Mouse (Mus musculus) gastrocnemius, postnatal 14 days (tissue): Measurements from ENCODE around the gene Nbr1. TPM values are rescaled to one million over a fixed set of nuclear protein-coding genes. Genes with fewer than 3 reads are reported as not detected.

Experiments used
- DNase-seq: peaks from one replicate; pipeline ENCODE4 v3.0.0; 2021; ENCODE audit warnings: mixed read lengths
- intact Hi-C: fragments of 180-260 bp; cut with DNase I; formaldehyde crosslinking; loops from one replicate; pipeline ENCODE4 v1.15.1; 2025; ENCODE audit warnings: low total_unique reads
- long read RNA-seq, 2 experiments: library from polyadenylated mRNA; stranded (forward); transcript quantifications; one replicate each; pipeline ENCODE4 v2.0.0; 2021
- total RNA-seq, 2 experiments: library from RNA; stranded (reverse); gene quantifications; 2 replicates each; pipeline ENCODE4 v1.2.3; 2021

Nbr1 gene
- 10 to 100 TPM; 66.3 to 69.0 TPM for total RNA-seq
- long read RNA-seq, experiment 1, full-length matches to known transcripts: 18 of 48 reads
- long read RNA-seq, experiment 1, partial matches to known transcripts: 17 of 48 reads
- long read RNA-seq, experiment 1, other reads (novel, unspliced or antisense): 13 of 48 reads
- long read RNA-seq, experiment 2, full-length matches to known transcripts: 20 of 52 reads
- long read RNA-seq, experiment 2, partial matches to known transcripts: 24 of 52 reads
- long read RNA-seq, experiment 2, other reads (novel, unspliced or antisense): 8 of 52 reads

DNA sequence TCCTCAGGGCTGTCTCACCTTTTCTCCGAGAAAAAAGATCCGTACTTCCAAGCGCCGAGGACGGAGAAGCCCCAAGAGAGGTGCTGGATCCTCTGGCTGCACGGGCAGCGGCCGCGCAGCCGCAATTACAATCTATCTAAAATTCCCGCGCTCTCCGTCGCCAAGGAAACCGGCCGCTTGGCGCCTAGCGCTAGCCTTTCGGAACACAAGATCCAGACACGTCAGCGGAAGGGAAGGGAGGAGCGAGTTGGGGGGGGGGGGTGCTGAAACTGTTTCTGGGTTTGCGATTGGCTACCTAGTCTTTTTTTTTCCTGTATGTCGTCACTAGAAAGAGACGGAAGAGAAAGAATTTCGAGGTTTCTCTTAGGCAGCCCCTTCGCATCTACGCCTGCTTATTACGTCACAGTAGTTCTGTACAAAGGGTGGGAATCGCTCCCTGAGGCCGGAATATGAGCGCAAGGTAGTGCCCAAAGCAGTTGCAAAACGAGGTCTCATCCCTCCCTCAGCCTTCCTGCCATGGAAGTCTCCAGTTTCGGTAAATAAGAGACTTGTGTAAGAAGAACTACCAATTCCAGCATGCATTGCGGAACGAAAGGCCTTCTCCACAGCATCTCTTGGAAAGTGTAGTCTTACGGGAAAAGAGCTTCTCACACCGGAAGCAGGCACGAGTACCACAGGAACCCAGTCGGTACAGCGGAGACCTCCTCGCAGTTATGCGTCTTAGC is at the start of gene Nbr1, which contains the start of gene Brca1:
Nbr1 (plus strand) TSS at position 399 of the 725 bp plus-strand sequence.
Brca1 (minus strand) TSS at position 205 of the 725 bp plus-strand sequence.
- DNase-seq: peak; percentile 93
- intact Hi-C loops: no loop called here

DNA sequence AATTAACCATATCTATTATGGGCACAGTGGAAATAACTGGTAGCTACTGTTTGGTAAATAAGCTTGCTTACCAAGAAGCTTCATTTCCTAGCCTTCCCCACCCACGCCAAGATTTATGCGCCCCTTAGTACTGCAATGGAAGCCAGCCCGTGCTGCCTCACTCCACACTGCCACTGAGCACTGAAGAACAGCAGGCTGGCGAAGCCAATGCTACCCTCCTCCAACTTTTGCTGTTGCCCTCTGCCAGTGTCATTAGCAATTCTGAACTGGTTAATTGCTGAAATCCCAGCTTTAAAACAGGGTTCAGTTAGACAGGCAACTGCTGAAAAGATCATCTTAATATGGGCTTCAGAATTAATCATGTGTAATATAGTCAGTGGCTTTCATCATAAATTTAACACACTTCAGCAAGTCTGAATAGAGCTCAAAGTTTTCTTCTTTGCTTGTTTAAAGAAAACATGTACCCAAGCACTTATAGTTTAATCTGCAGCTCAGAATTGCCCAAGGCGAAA is 45.6 kb upstream of the Nbr1 start:
- DNase-seq: no peak
- intact Hi-C loops: no loop called here

DNA sequence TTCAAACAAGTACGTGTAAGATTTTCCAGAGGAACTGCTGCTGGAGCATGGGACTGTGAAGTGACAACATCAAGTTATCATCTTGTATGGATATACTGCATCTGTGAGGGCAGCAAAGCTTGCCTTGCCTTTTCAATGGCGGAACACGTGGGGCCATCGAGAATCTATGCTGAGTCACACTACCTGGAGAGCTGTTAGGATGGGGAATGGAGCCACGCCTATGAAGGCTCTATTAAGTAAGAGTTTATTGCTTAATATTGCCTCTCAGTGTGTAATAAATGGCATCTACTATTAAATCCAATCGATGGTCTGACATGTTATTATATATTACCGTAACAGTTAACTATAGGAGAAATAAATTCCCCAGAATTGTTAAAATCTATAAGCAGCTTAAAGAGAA is 44.9 kb upstream of the Nbr1 start:
- intact Hi-C loops: no loop called here
- DNase-seq: no peak

DNA sequence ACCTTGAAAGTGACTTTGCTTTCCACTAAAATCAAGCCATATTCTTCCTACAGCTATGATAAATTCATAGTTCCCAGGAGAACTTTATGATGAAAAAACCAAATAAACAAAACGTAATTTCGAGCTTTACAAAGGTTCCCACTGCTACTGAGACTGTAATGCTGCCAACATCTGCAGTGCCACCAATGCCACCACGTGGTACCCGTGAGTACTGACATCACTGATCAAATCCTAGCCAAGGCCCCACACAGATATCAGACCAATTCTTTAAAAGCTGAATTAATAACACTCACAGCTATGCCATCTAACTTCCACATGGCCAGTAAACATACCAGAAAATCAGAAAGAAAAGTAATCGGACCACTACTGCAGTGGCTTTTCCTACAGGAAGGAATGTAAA is 33.0 kb upstream of the Nbr1 start:
- intact Hi-C loops: no loop called here
- no peak for DNase-seq

DNA sequence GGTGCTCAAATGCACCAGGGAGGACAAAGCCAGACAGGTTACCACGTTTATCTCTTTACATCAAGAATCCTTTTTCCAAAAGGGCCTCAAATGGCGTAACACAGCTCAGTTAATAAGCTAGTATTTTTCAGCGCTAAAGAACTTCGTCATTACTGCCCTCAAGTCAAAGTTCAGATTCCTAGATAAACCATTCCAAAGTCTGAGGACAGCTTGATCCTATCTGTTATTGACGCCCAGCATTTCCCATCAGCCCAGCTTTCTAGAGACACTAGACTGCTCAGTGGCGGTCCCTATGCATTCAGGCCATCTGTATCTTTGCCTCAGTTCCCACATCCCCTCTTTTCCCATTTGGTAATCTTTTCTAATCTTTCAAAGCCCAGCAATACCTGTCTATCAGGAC is 32.6 kb upstream of the Nbr1 start:
- intact Hi-C loops: no loop called here

DNA sequence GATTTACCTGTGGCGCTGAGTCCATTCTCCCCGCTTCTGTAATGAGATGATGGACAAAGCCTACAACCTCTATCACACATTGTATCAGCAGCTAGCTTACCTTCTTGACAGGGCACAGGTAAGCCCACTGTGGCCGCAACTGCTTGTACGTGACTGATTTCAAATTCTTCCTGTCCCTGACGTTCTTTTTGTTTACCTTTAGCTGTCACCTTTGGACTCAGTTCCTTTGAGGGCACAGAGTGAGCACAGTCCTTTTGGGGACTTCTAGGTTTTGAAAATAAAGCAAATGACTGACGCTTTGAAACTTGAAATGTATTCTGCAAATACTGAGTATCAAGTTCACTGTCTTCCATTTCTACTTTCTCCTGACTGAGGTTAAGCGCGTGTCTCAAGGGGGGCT is 27.5 kb upstream of the Nbr1 start:
- intact Hi-C loops: no loop called here
- no peak for DNase-seq

More for the DNA sequence above, 32.6 kb upstream of the Nbr1 start:
- DNase-seq: no peak

DNA sequence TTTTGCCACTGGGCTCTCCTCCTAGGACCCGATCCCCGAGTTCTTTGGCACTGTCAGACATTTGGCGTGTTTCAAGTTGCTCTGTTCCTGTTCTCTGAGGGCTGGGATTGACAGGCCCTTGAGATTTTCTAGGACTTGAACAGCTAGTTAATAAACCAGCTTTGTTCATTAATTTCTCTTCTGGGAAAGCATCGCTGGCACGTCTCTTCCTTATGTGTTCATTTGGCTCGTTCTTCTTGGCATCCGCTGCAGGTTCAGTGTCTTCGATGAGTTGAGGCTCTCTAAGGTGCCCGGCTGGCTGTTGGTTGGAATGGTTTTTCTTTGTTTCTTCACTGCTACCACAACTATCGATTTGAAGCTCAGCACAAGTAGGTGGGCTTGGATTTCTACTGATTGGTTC is 26.9 kb upstream of the Nbr1 start:
- intact Hi-C loops: no loop called here
- no peak for DNase-seq

DNA sequence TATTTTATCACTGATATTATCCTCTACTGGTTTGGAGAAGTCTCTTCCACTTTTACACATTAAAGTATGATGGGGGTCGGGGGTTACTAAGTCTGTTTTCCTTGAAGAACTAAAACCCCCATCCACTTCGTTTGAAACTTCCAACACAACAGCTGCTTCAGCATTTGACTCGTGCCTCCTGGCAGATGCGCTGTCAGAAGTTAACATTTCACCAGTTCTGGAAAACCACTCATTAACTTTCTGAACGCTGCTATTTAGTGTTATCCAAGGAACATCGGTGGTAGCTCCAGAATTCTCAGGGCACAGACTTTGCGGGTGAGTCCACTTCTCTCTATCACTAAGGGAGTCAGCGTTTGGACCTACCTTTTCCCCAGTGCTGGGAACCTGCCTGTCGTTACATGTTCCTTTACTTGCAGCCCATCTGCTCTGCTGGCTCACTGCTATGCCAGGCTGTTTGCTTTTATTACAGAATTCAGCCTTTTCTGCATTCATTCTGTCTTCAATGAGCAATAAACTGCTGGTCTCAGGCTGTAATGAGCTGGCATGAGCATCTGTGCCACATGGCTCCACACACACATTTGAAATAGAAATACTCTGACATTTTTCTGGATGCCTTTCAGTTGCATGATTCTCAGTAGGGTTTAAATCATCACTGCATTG is 25.9 kb upstream of the Nbr1 start:
- no peak for DNase-seq
- intact Hi-C loops: no loop called here

DNA sequence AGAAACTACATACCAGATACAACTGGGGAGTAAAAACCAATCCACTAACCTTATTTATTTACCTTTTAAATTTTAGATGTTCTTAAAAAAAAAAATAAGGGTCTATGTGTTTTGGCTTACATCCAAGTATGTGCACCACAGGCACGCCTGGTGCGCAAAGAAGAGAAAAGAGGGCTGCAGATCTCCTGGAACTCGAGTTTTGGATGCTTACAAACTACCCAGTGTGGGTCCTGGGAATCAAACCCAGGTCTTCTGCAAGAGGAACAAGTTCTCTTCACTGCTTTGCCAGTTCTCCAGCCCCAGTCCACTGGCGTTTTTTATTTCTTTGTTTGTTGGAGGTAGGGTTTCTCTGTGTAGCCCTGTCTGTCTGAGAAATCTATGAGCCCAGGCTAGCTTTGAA is 25.3 kb upstream of the Nbr1 start:
- intact Hi-C loops: no loop called here
- no peak for DNase-seq

DNA sequence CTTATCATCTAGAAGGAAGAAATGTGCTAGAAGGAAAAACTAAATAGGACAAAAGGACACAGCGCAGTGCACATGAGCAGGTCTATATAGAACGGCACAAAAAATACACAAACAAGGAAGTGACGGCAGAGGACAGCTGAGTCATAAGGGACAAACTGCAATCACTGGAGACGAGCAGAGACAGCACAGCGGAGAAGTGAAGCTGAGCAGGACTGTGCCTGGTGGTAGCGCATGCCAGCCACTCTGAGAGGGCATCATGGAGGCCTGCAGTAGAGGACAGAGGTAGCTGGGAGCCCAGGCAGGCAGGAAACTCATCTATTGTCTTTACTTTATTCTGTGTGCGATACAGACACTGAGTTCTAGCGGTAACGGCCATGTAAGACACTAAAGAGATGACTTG is 8.4 kb upstream of the Nbr1 start:
- no peak for DNase-seq
- intact Hi-C loops: no loop called here

DNA sequence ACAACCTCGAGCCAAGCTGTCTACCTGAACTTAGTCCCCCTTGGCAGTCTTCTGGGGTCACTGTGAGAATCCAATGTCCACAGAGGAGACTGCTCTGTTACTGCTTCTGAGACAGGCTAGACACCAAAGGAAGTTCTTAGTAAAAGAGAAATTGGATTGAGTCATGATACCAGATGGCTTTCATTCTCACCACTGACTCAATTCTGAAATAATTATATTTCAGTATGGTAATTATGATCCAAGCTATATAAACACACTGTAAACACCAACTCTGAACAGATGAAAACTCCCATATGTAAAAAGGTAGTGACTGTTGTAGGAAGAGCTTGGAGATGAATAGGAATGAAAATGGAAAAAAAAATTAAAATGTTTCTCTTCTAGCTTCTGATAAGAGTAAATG is 7.8 kb upstream of the Nbr1 start:
- intact Hi-C loops: no loop called here
- DNase-seq: no peak

DNA sequence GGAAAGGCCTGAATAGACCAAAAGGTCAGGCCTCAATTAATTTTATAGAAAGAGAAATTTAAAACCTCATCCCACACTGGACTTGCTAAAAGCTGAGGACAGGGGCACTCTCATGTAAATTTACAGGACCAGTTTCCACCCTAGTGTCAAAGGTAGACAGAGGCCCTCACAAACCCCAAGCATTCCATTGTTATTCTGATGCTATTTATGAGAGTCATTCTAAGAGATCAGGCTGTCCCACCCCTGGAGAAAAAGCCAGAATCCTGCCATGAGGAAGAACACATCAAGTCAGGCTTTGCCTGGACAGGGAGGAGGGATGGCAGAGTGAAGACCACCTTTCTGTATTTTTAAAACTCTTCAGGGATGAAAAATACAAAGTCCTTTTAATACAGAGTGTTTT is 3.4 kb upstream of the Nbr1 start:
- intact Hi-C loops: no loop called here
- DNase-seq: no peak

DNA sequence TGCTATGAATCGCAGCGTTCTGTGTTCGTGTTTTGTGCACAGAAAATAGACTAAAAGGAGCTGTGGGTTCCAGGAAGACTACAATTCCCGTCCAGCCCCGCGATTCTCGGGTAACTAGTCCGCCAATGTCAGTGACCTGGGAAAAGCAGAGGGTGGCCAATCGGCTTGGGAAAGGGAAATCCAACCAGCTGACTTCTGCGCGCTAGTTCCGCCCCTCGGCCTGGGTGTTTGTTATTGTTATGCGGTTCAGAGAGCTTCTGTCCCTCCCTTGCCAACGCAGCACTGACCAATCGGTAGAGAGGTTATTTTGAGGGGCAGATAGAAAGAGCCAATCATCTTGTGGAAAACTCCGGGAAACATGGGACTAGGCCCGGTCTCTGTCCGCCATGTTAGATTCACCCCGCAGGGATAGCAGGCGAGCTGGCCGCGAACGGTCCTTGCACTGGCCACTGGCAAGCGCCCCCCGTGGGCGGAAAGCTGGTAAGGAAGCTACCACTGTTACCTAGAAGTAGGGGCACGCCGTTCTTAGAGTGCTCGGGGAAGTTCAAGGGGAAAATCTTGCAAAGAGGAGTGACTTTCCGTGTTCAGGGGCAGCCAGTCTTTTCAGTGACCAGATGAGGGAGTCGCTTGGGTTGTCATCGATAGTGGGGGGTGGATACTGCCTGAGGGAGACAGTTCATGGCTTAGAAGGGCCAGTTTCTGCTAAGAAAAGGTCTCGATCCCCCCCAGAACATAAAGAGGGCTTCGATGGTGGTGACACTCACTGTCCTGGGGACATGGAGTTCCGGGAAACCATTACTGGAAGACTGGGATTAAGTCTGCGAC is 739 bp downstream of the Nbr1 start:
- peak; percentile 96 for DNase-seq
- intact Hi-C loops: no loop called here

DNA sequence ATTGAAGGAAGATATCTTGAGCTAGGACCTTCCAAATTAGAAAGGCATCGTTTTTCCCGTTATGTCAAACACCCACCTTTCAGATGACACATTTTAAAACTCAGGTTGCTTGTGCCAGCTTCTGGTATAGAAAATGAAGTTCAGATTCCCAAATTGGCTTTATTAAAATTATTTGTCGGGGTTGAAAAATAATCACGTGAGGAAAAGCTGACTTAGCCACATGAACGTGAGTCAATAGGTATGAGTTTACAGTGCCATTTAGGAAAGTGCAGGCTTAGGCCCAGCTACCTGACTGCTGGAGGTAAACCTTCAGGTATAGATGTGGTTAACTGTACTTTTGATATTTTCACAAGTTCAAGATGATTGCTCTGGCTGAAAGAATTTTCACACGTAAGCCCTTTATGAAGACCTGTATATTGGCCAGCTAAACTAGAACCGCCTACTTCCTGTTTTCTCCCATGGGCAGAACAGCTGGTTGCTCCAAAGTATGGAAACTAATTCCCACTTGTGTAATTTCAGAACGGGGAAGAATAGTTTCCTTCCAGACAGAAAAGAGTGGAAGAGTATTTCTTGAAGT is 1.5 kb downstream of the Nbr1 start:
- intact Hi-C loops: no loop called here
- DNase-seq: no peak

DNA sequence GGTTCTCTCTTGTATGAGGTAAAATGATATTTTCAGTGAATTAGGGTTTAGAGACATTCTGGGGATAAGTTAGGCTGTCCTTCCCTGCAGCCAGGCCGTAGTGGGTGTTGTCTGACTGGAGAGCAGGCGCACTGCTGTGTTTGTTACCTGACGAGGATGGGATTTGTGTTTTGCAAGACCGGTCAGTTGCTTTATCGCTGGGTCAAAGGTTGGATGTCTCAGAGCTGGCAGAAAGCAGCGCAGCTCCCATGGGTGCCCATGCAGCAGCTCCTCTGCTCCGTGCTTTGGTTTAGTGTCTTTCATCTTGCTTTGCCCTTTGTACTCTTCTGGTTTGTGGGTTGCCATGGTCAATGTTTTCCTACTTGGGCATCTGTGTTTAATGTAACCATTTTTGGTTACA is 4.6 kb downstream of the Nbr1 start:
- DNase-seq: no peak
- intact Hi-C loops: no loop called here

DNA sequence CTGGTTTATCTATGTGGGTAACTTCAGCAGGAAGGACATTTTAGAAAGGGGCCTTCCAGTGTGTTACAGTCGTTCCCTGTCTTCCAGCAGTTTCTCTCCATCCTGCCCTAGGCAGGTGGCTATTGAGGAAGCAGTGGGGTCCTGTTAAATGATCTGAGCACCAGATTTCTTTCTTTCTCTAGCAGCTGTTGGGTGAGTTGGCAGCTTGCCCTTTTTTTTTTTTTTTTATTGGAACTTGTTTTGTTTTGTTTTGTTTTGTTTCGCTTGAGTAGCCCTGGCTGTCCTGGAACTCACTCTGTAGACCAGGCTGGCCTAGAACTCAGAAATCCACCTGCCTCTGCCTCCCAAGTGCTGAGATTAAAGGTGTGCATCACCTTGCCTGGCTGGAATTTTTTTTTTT is 5.0 kb downstream of the Nbr1 start:
- intact Hi-C loops: no loop called here

DNA sequence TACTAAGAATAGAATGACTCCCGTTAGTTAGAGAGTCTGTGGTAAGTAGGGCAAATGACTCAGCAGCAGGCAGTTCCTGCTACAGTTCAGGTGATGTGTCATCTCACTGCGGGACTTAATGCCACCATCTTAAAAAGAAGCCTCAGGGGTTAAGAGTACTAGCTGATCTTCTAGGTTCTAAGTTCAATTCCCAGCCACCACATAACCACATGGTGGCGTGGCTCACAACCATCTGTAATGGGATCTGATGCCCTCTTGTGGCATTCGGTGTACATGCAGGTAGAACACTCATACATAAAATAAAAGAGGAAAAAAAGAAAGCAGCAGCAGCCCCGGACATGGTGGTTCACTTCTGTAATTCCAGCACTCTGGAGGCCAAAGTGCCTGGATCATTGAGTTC is 10.4 kb downstream of the Nbr1 start:
- DNase-seq: peak; percentile 40
- intact Hi-C loops: no loop called here

More for the DNA sequence above, 5.0 kb downstream of the Nbr1 start:
- DNase-seq: no peak

DNA sequence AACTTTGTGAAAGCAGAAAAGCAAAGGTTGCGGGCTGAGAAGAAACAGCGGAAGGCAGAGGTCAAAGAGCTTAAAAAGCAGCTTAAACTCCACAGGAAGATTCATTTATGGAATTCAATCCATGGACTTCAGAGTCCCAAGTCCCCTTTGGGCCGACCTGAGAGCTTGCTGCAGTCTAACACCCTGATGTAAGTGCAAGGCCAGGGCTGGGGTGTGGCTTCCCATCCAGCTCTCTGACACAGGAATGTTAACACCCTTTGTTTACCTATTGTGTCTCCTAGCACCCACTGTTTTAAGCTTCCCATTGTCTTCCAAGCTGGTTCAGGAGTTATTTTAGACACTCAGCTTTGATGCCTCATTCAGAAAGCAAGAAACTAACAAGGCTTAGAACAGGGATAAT is 16.5 kb downstream of the Nbr1 start:
- intact Hi-C loops: no loop called here
- no peak for DNase-seq

DNA sequence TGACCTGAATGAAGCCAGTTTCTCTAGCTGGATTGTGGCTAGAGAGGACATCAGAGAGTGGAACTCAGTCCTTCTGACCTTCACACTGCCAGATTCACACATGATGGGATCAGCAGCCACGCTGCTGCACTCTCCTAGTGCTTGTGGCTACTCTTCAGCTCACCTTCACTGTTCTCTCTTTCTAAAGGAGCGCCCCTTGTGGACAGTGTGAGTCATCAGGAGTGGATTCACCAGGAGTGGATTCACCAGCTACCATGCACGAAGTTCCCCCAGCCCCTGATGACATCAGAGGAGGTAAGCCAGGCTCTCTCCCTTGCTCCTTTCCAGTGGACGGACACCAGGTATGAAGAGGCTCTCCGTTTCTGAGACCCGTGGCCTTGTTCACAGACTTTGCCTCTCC is 24.2 kb downstream of the Nbr1 start:
- intact Hi-C loops: no loop called here
- DNase-seq: no peak
